Mouse (Mus musculus): Measurements from ENCODE around the gene Nek8. TPM values are rescaled to one million over a fixed set of nuclear protein-coding genes. Genes with fewer than 3 reads are reported as not detected.
A peak's percentile ranks its signal among the peaks of the same experiment; 100 is the strongest.

Nek8 gene
- polyA plus RNA-seq, 1 experiment from 2014 or later = 11.5 TPM

- 2% methylated on average over 7 of the region's 7 CpGs for WGBS
Measured at GRCm38 (mm10) chr11:78182450-78182849, 6.0 kb upstream of the Nek8 start.

GRCm38 (mm10) chr11:78181830-78182357, 5.4 kb upstream of the Nek8 start:
- Histone ChIP-seq H3K4me3 (ENCODE audit: control insufficient read depth in 1 of 2, insufficient read depth in 1 of 2, low read depth in 1 of 2, low read length in 2 of 2) (peak overlapping the region; percentile 28 to 81), H3K4me2 (ENCODE audit: low read length) (peak overlapping the region; percentile 65), H3K9me3 (ENCODE audit: control insufficient read depth, low read length) (no peaks in the 10 kb centered on the region), H3K27me3 (ENCODE audit: control insufficient read depth, insufficient read depth, low read length) (no peaks in the 10 kb centered on the region), H3K4me1 (ENCODE audit: control insufficient read depth in 2 of 2, insufficient read depth in 2 of 2, low read length in 2 of 2) (peaks cover 13 to 40% of the 10 kb centered on the region in 2 experiments), H3K27ac (replicated peaks in 1 of 2; ENCODE audit: control insufficient read depth in 1 of 2, insufficient read depth in 1 of 2, low read depth in 2 of 2, low read length in 2 of 2) (no peak overlapping the region), H3K36me3 (ENCODE audit: control insufficient read depth, insufficient read depth, low read length) (peaks cover 33% of the 10 kb centered on the region), H3K9ac (ENCODE audit: low read length) (peak overlapping the region; percentile 88)
- ATAC-seq (ENCODE audit: insufficient number of reproducible peaks, insufficient read depth, low FRiP score, low read depth) = no peak
- WGBS = 46% methylated on average over 2 of the region's 2 CpGs

More at GRCm38 (mm10) chr11:78182450-78182849, 6.0 kb upstream of the Nek8 start:
- H3K9ac ChIP-seq (ENCODE audit: low read length) = peak overlapping the region; percentile 88
- peaks cover 13 to 38% of the 10 kb centered on the region in 2 experiments for H3K4me1 ChIP-seq (ENCODE audit: control insufficient read depth in 2 of 2, insufficient read depth in 2 of 2, low read length in 2 of 2)
- ATAC-seq (ENCODE audit: insufficient number of reproducible peaks, insufficient read depth, low FRiP score, low read depth) = no peak
- peak overlapping the region; percentile 65 for H3K4me2 ChIP-seq (ENCODE audit: low read length)
- H3K4me3 ChIP-seq (ENCODE audit: control insufficient read depth in 1 of 2, insufficient read depth in 1 of 2, low read depth in 1 of 2, low read length in 2 of 2) = peak overlapping the region; percentile 81 to 91
- peaks cover 33% of the 10 kb centered on the region for H3K36me3 ChIP-seq (ENCODE audit: control insufficient read depth, insufficient read depth, low read length)
- H3K27ac ChIP-seq (replicated peaks in 1 of 2; ENCODE audit: control insufficient read depth in 1 of 2, insufficient read depth in 1 of 2, low read depth in 2 of 2, low read length in 2 of 2) = 0 out of 4 replicates have a peak overlapping the region, but pooled peaks of 1 of the 2 experiments have one; percentile 85
- H3K9me3 ChIP-seq (ENCODE audit: control insufficient read depth, low read length) = no peaks in the 10 kb centered on the region
- no peaks in the 10 kb centered on the region for H3K27me3 ChIP-seq (ENCODE audit: control insufficient read depth, insufficient read depth, low read length)

GRCm38 (mm10) chr11:78180081-78180761, 3.7 kb upstream of the Nek8 start:
- peaks cover 13 to 40% of the 10 kb centered on the region in 2 experiments for H3K4me1 ChIP-seq (ENCODE audit: control insufficient read depth in 2 of 2, insufficient read depth in 2 of 2, low read length in 2 of 2)
- 57% methylated on average over 6 of the region's 6 CpGs for WGBS
- no peak overlapping the region for H3K4me2 ChIP-seq (ENCODE audit: low read length)

GRCm38 (mm10) chr11:78179438-78179999, 3.0 kb upstream of the Nek8 start:
- peaks cover 33% of the 10 kb centered on the region for H3K36me3 ChIP-seq (ENCODE audit: control insufficient read depth, insufficient read depth, low read length)
- 32% methylated on average over 8 of the region's 8 CpGs for WGBS
- H3K4me2 ChIP-seq (ENCODE audit: low read length) = peak overlapping the region; percentile 96
- H3K9ac ChIP-seq (ENCODE audit: low read length) = peak overlapping the region; percentile 79
- H3K9me3 ChIP-seq (ENCODE audit: control insufficient read depth, low read length) = no peaks in the 10 kb centered on the region
- peak overlapping the region; percentile 67 to 83 for H3K4me3 ChIP-seq (ENCODE audit: control insufficient read depth in 1 of 2, insufficient read depth in 1 of 2, low read depth in 1 of 2, low read length in 2 of 2)
- no peak for ATAC-seq (ENCODE audit: insufficient number of reproducible peaks, insufficient read depth, low FRiP score, low read depth)
- H3K4me1 ChIP-seq (ENCODE audit: control insufficient read depth in 2 of 2, insufficient read depth in 2 of 2, low read length in 2 of 2) = peaks cover 13 to 40% of the 10 kb centered on the region in 2 experiments
- no peaks in the 10 kb centered on the region for H3K27me3 ChIP-seq (ENCODE audit: control insufficient read depth, insufficient read depth, low read length)
- peak overlapping the region in 1 of 2 experiments; percentile 92; a peak in 2 of 4 replicates for H3K27ac ChIP-seq (replicated peaks in 1 of 2; ENCODE audit: control insufficient read depth in 1 of 2, insufficient read depth in 1 of 2, low read depth in 2 of 2, low read length in 2 of 2)

More at GRCm38 (mm10) chr11:78180081-78180761, 3.7 kb upstream of the Nek8 start:
- no peak for ATAC-seq (ENCODE audit: insufficient number of reproducible peaks, insufficient read depth, low FRiP score, low read depth)
- Histone ChIP-seq H3K4me3 (ENCODE audit: control insufficient read depth in 1 of 2, insufficient read depth in 1 of 2, low read depth in 1 of 2, low read length in 2 of 2) (no peak overlapping the region), H3K36me3 (ENCODE audit: control insufficient read depth, insufficient read depth, low read length) (peaks cover 33% of the 10 kb centered on the region), H3K9me3 (ENCODE audit: control insufficient read depth, low read length) (no peaks in the 10 kb centered on the region), H3K9ac (ENCODE audit: low read length) (no peak overlapping the region), H3K27ac (replicated peaks in 1 of 2; ENCODE audit: control insufficient read depth in 1 of 2, insufficient read depth in 1 of 2, low read depth in 2 of 2, low read length in 2 of 2) (0 out of 4 replicates have a peak overlapping the region, but pooled peaks of 1 of the 2 experiments have one; percentile 17), H3K27me3 (ENCODE audit: control insufficient read depth, insufficient read depth, low read length) (no peaks in the 10 kb centered on the region)

DNA sequence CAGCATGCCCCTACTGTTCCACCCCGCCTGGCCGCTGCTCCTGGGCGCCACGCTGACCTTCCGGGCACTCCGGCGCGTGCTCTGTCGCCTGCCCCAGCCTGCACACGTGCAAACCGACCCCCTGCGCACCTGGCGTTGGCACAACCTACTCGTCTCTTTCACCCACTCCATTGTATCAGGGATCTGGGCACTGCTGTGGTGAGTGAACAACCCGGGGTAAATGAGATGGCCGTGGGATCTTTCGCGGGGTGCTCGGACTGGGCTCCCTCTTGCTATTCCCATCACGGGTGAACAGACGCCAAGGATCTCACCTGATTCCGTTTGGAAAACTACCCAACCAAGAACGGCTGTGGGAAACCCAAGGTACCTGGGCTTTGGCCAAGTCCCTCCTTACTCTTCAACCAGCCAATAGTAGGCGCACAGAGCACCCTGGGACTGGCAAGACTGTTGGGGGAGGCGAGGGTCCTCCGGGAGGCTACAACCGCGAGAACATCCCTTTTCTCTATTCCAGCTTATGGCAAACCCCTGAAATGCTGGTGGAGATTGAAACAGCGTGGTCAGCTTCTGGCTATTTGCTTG, 2.5 kb upstream of the Nek8 start:
- Histone ChIP-seq H3K9me3 (ENCODE audit: control insufficient read depth, low read length) (no peaks in the 10 kb centered on the region), H3K4me2 (ENCODE audit: low read length) (peak overlapping the region; percentile 96), H3K4me3 (ENCODE audit: control insufficient read depth in 1 of 2, insufficient read depth in 1 of 2, low read depth in 1 of 2, low read length in 2 of 2) (peak overlapping the region; percentile 67 to 83), H3K4me1 (ENCODE audit: control insufficient read depth in 2 of 2, insufficient read depth in 2 of 2, low read length in 2 of 2) (peaks cover 13 to 37% of the 10 kb centered on the region in 2 experiments), H3K36me3 (ENCODE audit: control insufficient read depth, insufficient read depth, low read length) (peaks cover 33% of the 10 kb centered on the region), H3K9ac (ENCODE audit: low read length) (peak overlapping the region; percentile 79), H3K27ac (replicated peaks in 1 of 2; ENCODE audit: control insufficient read depth in 1 of 2, insufficient read depth in 1 of 2, low read depth in 2 of 2, low read length in 2 of 2) (peak overlapping the region; percentile 92 to 96), H3K27me3 (ENCODE audit: control insufficient read depth, insufficient read depth, low read length) (no peaks in the 10 kb centered on the region)
- ATAC-seq (ENCODE audit: insufficient number of reproducible peaks, insufficient read depth, low FRiP score, low read depth) = peak; percentile 15
- WGBS = under 1% methylated on average over 29 of the region's 29 CpGs

DNA sequence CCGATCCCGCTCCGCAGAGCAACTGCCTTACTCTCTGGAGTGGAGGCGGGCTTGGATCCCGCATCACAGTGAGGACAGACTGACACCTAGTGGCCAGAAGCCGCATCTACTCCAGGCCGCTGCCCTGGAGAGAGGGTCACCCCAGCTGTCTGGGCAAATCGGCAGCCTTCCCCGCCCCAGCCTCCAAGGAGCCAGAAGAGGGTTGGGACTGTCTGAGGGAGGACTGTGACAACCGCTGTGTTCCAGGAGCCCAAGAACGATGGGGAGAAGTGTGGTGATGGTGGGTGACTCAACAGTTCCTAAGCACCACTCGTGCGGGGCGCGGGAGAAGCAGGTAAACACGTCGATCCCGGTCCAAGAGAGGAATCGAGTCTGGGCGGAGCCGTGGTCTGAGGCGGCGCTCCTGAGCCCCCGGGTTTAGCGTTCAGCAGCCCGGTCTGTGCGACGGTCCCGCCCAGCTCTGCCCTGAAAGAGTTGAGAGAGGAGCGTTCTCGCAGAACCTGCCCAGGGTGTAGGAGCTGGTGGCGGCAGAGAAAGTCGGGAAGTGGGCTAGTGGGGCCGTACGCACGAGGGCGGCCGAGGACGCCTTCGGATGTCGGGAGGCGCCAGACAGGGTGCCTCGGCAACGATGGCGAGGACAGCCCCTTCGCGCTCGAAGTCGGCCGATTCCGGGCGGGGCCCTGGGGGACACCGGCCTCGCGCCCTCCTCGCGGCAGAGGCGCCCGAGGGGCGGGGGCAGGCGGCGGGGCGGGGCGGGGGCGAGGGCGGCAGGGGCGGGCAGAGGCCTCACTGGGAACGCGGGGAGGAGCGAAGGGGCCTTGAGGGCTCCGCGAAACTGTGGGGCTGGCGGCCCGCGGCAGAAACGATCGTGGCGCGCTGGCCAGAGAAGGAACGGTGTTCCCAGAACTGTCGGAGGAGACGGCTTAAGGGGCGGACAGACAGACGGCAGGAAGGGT, 1.7 kb upstream of the Nek8 start:
- Histone ChIP-seq H3K9ac (ENCODE audit: low read length) (peak overlapping the region; percentile 79), H3K27ac (replicated peaks in 1 of 2; ENCODE audit: control insufficient read depth in 1 of 2, insufficient read depth in 1 of 2, low read depth in 2 of 2, low read length in 2 of 2) (peak overlapping the region; percentile 92 to 96), H3K4me3 (ENCODE audit: control insufficient read depth in 1 of 2, insufficient read depth in 1 of 2, low read depth in 1 of 2, low read length in 2 of 2) (peak overlapping the region; percentile 67 to 83), H3K36me3 (ENCODE audit: control insufficient read depth, insufficient read depth, low read length) (peaks cover 33% of the 10 kb centered on the region), H3K27me3 (ENCODE audit: control insufficient read depth, insufficient read depth, low read length) (no peaks in the 10 kb centered on the region), H3K4me1 (ENCODE audit: control insufficient read depth in 2 of 2, insufficient read depth in 2 of 2, low read length in 2 of 2) (peaks cover 11 to 35% of the 10 kb centered on the region in 2 experiments), H3K4me2 (ENCODE audit: low read length) (peak overlapping the region; percentile 96), H3K9me3 (ENCODE audit: control insufficient read depth, low read length) (no peaks in the 10 kb centered on the region)
- ATAC-seq (ENCODE audit: insufficient number of reproducible peaks, insufficient read depth, low FRiP score, low read depth) = peak; percentile 74
- WGBS = under 1% methylated on average over 70 of the region's 84 CpGs
